ENCODE assay signal across 8 mouse cellular contexts in the genomic region with DNA sequence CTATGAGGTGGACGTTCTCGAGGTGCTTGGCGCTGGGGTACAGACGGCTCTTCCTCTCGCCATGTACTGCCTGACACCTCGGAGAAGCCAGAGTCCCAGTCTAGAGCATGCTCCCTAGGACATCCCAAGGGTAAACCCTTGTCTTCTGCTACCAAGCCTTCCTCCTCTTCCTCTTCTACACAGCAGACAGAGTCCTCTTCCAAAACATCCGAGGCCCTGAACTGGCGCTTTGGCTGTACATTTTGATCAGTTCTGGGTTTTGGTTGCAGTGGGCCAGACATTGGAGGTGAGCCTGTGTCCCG. TPM values are rescaled to one million over a fixed set of nuclear protein-coding genes. Genes with fewer than 3 reads are reported as not detected.
DNase-seq lines count a peak whose midpoint lies in the region; ATAC-seq lines count a peak whose summit lies in the region.

No protein-coding gene starts in this region.

- peak overlapping the region; percentile 82 for H3K4me2 ChIP-seq in kidney, embryonic 15.5 days
- peak overlapping the region; percentile 89 for H3K4me2 ChIP-seq in embryonic facial prominence, embryonic 13.5 days
- H3K4me2 ChIP-seq in hindbrain, embryonic 16.5 days (ENCODE audit: low read length): peak overlapping the region; percentile 86
- peak overlapping the region; percentile 89 for H3K4me2 ChIP-seq in midbrain, embryonic 16.5 days (ENCODE audit: low read length)

- peak overlapping the region; percentile 100 for H3K27ac ChIP-seq in kidney, embryonic 15.5 days
- peak overlapping the region; percentile 100 for H3K27ac ChIP-seq in embryonic facial prominence, embryonic 13.5 days
- H3K27ac ChIP-seq in hindbrain, embryonic 16.5 days (ENCODE audit: low read depth, low read length): peak overlapping the region; percentile 20; the same call in 1 of the 2 replicates
- H3K27ac ChIP-seq in midbrain, embryonic 16.5 days (ENCODE audit: low read length): peak overlapping the region; percentile 46

- WGBS in kidney, embryonic 15.5 days: 32% methylated on average over 9 of the region's 9 CpGs
- 24% methylated on average over 9 of the region's 9 CpGs for WGBS in embryonic facial prominence, embryonic 13.5 days
- 73% methylated on average over 9 of the region's 9 CpGs for WGBS in hindbrain, embryonic 16.5 days
- 70% methylated on average over 9 of the region's 9 CpGs for WGBS in midbrain, embryonic 16.5 days

- no peaks in the 10 kb centered on the region for H3K27me3 ChIP-seq in kidney, embryonic 15.5 days
- no peaks in the 10 kb centered on the region for H3K27me3 ChIP-seq in embryonic facial prominence, embryonic 13.5 days
- 0 out of 2 replicates have a peak, but pooled peaks cover 3% of the 10 kb centered on the region for H3K27me3 ChIP-seq in hindbrain, embryonic 16.5 days (replicated peaks; ENCODE audit: control insufficient read depth, insufficient read depth, low read length)
- H3K27me3 ChIP-seq in midbrain, embryonic 16.5 days (ENCODE audit: control insufficient read depth, insufficient read depth, low read depth, low read length): peaks cover 7% of the 10 kb centered on the region

- peak overlapping the region; percentile 61 for H3K9ac ChIP-seq in kidney, embryonic 15.5 days
- peak overlapping the region; percentile 90 for H3K9ac ChIP-seq in embryonic facial prominence, embryonic 13.5 days
- peak overlapping the region; percentile 73 for H3K9ac ChIP-seq in hindbrain, embryonic 16.5 days (ENCODE audit: low read depth, low read length)
- peak overlapping the region; percentile 59 for H3K9ac ChIP-seq in midbrain, embryonic 16.5 days (ENCODE audit: low read depth, low read length)

- H3K4me3 ChIP-seq in kidney, embryonic 15.5 days (replicated peaks): peak overlapping the region; percentile 77
- H3K4me3 ChIP-seq in embryonic facial prominence, embryonic 13.5 days: peak overlapping the region; percentile 80
- peak overlapping the region; percentile 76 for H3K4me3 ChIP-seq in hindbrain, embryonic 16.5 days (ENCODE audit: low read length)
- H3K4me3 ChIP-seq in midbrain, embryonic 16.5 days (ENCODE audit: low read depth, low read length): peak overlapping the region; percentile 49

- peaks cover 61% of the 10 kb centered on the region for H3K4me1 ChIP-seq in kidney, embryonic 15.5 days
- peaks cover 64% of the 10 kb centered on the region for H3K4me1 ChIP-seq in embryonic facial prominence, embryonic 13.5 days
- H3K4me1 ChIP-seq in hindbrain, embryonic 16.5 days (ENCODE audit: control insufficient read depth, insufficient read depth, low read depth, low read length): peaks cover 10% of the 10 kb centered on the region
- H3K4me1 ChIP-seq in midbrain, embryonic 16.5 days (ENCODE audit: control insufficient read depth, insufficient read depth, low read length): peaks cover 10% of the 10 kb centered on the region

- intact Hi-C loops in left cerebral cortex, postnatal 36 days (cut with DNase I): no loop called here
- intact Hi-C loops in left cerebral cortex, postnatal 10 days (cut with DNase I): no loop called here

- DNase-seq in kidney, adult 9 months: no peak
- DNase-seq in left cerebral cortex, postnatal 36 days (ENCODE audit: low spot score in 2 of 2): no peak
- DNase-seq in left cerebral cortex, postnatal 10 days (ENCODE audit: extremely low spot score in 1 of 2, low spot score in 2 of 2): no peak

- no peaks in the 10 kb centered on the region for H3K9me3 ChIP-seq in kidney, embryonic 15.5 days (replicated peaks)
- H3K9me3 ChIP-seq in embryonic facial prominence, embryonic 13.5 days: no peaks in the 10 kb centered on the region
- no peaks in the 10 kb centered on the region for H3K9me3 ChIP-seq in hindbrain, embryonic 16.5 days (ENCODE audit: control insufficient read depth, low read length)
- no peaks in the 10 kb centered on the region for H3K9me3 ChIP-seq in midbrain, embryonic 16.5 days (replicated peaks; ENCODE audit: control insufficient read depth, low read length, poor library complexity, severe bottlenecking)

- ATAC-seq in kidney, embryonic 15.5 days (replicated peaks; ENCODE audit: low FRiP score): no peak
- ATAC-seq in embryonic facial prominence, embryonic 13.5 days (ENCODE audit: insufficient number of reproducible peaks, insufficient read depth, low FRiP score, low TSS enrichment, low read depth): no peak
- ATAC-seq in hindbrain, embryonic 16.5 days: no peak
- ATAC-seq in midbrain, embryonic 16.5 days: no peak
- ATAC-seq in frontal cortex, adult (ENCODE audit: low TSS enrichment): no peak

- no peaks in the 10 kb centered on the region for H3K36me3 ChIP-seq in kidney, embryonic 15.5 days
- H3K36me3 ChIP-seq in embryonic facial prominence, embryonic 13.5 days: no peaks in the 10 kb centered on the region
- H3K36me3 ChIP-seq in hindbrain, embryonic 16.5 days (ENCODE audit: control insufficient read depth, insufficient read depth, low read length): no peaks in the 10 kb centered on the region
- H3K36me3 ChIP-seq in midbrain, embryonic 16.5 days (ENCODE audit: control insufficient read depth, insufficient read depth, low read length): no peaks in the 10 kb centered on the region

RNA-seq across cellular contexts. Expression of a gene that starts 1.0 kb away (rescaled TPM):
- 61.7 and 70.4 TPM in 2 replicates for polyA plus RNA-seq in kidney, embryonic 15.5 days (2015; fragmentation: Nextera tagmentation; extraction: Ambion mirVana)
- 79.2 and 86.1 TPM in 2 replicates for polyA plus RNA-seq in embryonic facial prominence, embryonic 13.5 days (2015; fragmentation: Nextera tagmentation; extraction: Ambion mirVana)
- 18.1 and 18.7 TPM in 2 replicates for polyA plus RNA-seq in hindbrain, embryonic 16.5 days (2015; fragmentation: Nextera tagmentation; extraction: Ambion mirVana)
- 16.7 and 17.6 TPM in 2 replicates for polyA plus RNA-seq in midbrain, embryonic 16.5 days (2015; fragmentation: Nextera tagmentation; extraction: Ambion mirVana)
- total RNA-seq in left cerebral cortex, postnatal 36 days (2021): 1 to 10 TPM; 4.4 to 4.9 TPM
- 1 to 10 TPM; 4.3 to 5.1 TPM for total RNA-seq in left cerebral cortex, postnatal 10 days (2021)

RNA-seq across cellular contexts. Expression of a gene that starts 1.8 kb away (rescaled TPM):
- 4.5 and 6.2 TPM in 2 replicates for polyA plus RNA-seq in kidney, embryonic 15.5 days (2015; fragmentation: Nextera tagmentation; extraction: Ambion mirVana)
- polyA plus RNA-seq in embryonic facial prominence, embryonic 13.5 days (2015; fragmentation: Nextera tagmentation; extraction: Ambion mirVana): 7.2 and 9.9 TPM in 2 replicates
- polyA plus RNA-seq in hindbrain, embryonic 16.5 days (2015; fragmentation: Nextera tagmentation; extraction: Ambion mirVana): 0.58 and 0.89 TPM in 2 replicates
- polyA plus RNA-seq in midbrain, embryonic 16.5 days (2015; fragmentation: Nextera tagmentation; extraction: Ambion mirVana): 0.65 and 0.67 TPM in 2 replicates
- not detected for total RNA-seq in left cerebral cortex, postnatal 36 days (2021)
- under 1 TPM; 0.30 to 0.39 TPM for total RNA-seq in left cerebral cortex, postnatal 10 days (2021)

RNA-seq across cellular contexts. Expression of a gene that starts 7.6 kb away (rescaled TPM):
- polyA plus RNA-seq in kidney, embryonic 15.5 days (2015; fragmentation: Nextera tagmentation; extraction: Ambion mirVana): 6.9 and 12.6 TPM in 2 replicates
- polyA plus RNA-seq in embryonic facial prominence, embryonic 13.5 days (2015; fragmentation: Nextera tagmentation; extraction: Ambion mirVana): 13.0 and 14.5 TPM in 2 replicates
- polyA plus RNA-seq in hindbrain, embryonic 16.5 days (2015; fragmentation: Nextera tagmentation; extraction: Ambion mirVana): 2.4 and 3.3 TPM in 2 replicates
- 1.2 and 1.4 TPM in 2 replicates for polyA plus RNA-seq in midbrain, embryonic 16.5 days (2015; fragmentation: Nextera tagmentation; extraction: Ambion mirVana)
- 1 to 10 TPM in 1 of 2 experiments, under 1 TPM in 1; 0.79 to 1.4 TPM for total RNA-seq in left cerebral cortex, postnatal 36 days (2021)
- total RNA-seq in left cerebral cortex, postnatal 10 days (2021): 1 to 10 TPM in 1 of 2 experiments, not detected in 1; 2.2 TPM

RNA-seq across cellular contexts. Expression of a gene that starts 9.4 kb away (rescaled TPM):
- polyA plus RNA-seq in kidney, embryonic 15.5 days (2015; fragmentation: Nextera tagmentation; extraction: Ambion mirVana): 22.2 and 30.9 TPM in 2 replicates
- polyA plus RNA-seq in embryonic facial prominence, embryonic 13.5 days (2015; fragmentation: Nextera tagmentation; extraction: Ambion mirVana): 25.7 and 28.1 TPM in 2 replicates
- polyA plus RNA-seq in hindbrain, embryonic 16.5 days (2015; fragmentation: Nextera tagmentation; extraction: Ambion mirVana): 8.8 and 9.6 TPM in 2 replicates
- polyA plus RNA-seq in midbrain, embryonic 16.5 days (2015; fragmentation: Nextera tagmentation; extraction: Ambion mirVana): 3.7 and 4.7 TPM in 2 replicates
- 1 to 10 TPM; 2.4 to 3.9 TPM for total RNA-seq in left cerebral cortex, postnatal 36 days (2021)
- total RNA-seq in left cerebral cortex, postnatal 10 days (2021): 1 to 10 TPM; 2.4 to 2.6 TPM

RNA-seq across cellular contexts. Expression of a gene that starts 11.4 kb away (rescaled TPM):
- polyA plus RNA-seq in kidney, embryonic 15.5 days (2015; fragmentation: Nextera tagmentation; extraction: Ambion mirVana): 0.74 and 1.4 TPM in 2 replicates
- 0.58 and 1.3 TPM in 2 replicates for polyA plus RNA-seq in embryonic facial prominence, embryonic 13.5 days (2015; fragmentation: Nextera tagmentation; extraction: Ambion mirVana)
- polyA plus RNA-seq in hindbrain, embryonic 16.5 days (2015; fragmentation: Nextera tagmentation; extraction: Ambion mirVana): 0.34 and 1.5 TPM in 2 replicates
- 0.83 and 0.97 TPM in 2 replicates for polyA plus RNA-seq in midbrain, embryonic 16.5 days (2015; fragmentation: Nextera tagmentation; extraction: Ambion mirVana)
- 1 to 10 TPM in 1 of 2 experiments, not detected in 1; 2.3 TPM for total RNA-seq in left cerebral cortex, postnatal 36 days (2021)
- total RNA-seq in left cerebral cortex, postnatal 10 days (2021): 1 to 10 TPM; 1.5 to 3.4 TPM

Comparison
In these comparisons a context has a peak if more than half of its experiments do, and no peak if none do; other contexts are left out.
1. H3K27ac ChIP-seq: peak in every context shown above with its lines; median percentile 100 in kidney, embryonic 15.5 days; 100 in embryonic facial prominence, embryonic 13.5 days; 46 in midbrain, embryonic 16.5 days; 20 in hindbrain, embryonic 16.5 days.